Mouse (Mus musculus): ENCODE measurements around the gene 4930555G01Rik.
"Not testable (repeated sequence)": the region's sequence is repeated elsewhere in the genome, so short reads cannot be mapped to it uniquely, and the experiment has no call there.

Gene 4930555G01Rik

DNA sequence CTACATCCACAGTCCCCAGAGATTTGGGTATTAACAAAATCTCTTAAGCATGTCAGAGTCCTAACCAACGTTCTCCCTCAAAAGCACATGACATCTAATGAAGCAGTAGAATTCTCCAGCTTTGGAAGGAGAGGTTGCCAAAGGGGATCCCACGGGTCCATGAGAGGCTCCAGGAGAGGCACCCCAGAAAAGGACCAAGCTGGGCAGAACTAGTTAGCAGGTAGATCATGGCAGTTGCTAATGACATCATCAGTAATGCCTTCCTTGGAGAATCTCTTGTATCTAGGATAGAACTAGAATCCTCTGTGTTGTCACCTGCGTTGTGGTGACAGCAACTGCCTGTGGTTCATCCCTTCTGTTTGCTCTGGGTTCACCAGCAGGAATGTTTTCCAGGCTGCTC, at the start of gene 4930555G01Rik:
4930555G01Rik (plus strand) TSS at position 301 of the 400 bp plus-strand sequence.
- DNase-seq: not testable (repeated sequence)

DNA sequence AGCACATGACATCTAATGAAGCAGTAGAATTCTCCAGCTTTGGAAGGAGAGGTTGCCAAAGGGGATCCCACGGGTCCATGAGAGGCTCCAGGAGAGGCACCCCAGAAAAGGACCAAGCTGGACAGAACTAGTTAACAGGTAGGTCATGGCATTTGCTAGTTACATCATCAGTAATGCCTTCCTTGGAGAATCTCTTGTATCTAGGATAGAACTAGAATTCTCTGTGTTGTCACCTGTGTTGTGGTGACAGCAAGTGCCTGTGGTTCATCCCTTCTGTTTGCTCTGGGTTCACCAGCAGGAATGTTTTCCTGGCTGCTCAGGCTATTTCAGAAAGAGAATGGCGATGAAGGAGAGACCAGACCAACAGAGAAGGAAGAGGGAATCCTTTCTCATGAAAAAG, 34.8 kb upstream of the 4930555G01Rik start, which contains the start of gene Gm3298:
Gm3298 (plus strand) TSS at position 301 of the 400 bp plus-strand sequence.
- not testable (repeated sequence) for DNase-seq

DNA sequence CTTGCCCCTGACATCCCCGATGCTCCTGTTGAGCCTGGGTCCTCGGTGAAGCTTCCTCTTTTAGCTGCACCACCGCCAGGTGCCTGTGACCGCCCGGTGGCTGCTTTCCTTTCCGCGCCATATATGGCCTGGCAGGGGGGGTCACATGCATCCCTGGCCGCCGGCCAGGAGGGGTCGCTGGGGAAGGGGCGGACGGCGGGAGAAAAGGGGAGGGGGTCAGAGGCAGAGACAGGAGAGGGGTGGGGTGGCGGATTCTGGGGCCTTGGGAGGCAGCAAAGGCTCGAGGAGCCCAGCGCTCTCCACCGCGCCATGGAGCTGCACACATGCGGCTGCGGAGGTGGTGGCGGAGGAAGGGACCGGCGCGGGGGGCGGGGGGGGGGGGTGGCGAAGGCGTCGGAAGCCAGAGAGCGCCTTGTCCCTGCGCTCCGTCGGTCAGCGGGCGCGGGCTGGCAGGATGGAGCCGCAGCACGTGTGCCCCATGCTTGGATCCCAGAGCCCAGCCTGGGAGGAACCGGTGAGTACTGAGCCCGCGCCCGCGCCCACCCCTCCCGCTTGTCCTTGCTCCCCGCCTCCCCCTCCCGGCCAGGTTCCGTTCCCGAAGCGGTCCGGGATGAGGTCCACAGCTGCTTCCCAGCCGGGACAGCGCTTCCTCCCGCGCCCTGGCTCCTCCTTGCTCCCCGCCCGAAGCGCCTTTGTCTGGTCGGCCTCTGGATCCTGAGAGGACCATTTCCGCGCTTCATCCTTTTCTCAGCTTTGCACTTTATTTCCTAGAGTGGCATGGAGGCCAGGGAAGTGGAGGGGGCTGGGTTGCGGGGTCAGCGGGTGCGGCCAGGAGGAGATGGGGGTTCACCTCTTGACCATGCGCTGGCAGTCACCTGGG, 20.4 kb downstream of the 4930555G01Rik start, which contains the start of gene Gm8281:
Gm8281 (plus strand) TSS at position 430 of the 880 bp plus-strand sequence.
- not testable (repeated sequence) for DNase-seq

All from thymus, postnatal 4 days (tissue).